Mouse (Mus musculus) right cerebral cortex, adult 18-20 months (tissue): Measurements from ENCODE around the gene Myh11.
"Not testable (repeated sequence)": the region's sequence is repeated elsewhere in the genome, so short reads cannot be mapped to it uniquely, and the experiment has no call there.

ENCODE experiments used
- DNase-seq: peaks from one replicate; pipeline ENCODE4 v3.0.0; 2022; ENCODE audit warnings: mixed read lengths

Myh11 gene

DNA sequence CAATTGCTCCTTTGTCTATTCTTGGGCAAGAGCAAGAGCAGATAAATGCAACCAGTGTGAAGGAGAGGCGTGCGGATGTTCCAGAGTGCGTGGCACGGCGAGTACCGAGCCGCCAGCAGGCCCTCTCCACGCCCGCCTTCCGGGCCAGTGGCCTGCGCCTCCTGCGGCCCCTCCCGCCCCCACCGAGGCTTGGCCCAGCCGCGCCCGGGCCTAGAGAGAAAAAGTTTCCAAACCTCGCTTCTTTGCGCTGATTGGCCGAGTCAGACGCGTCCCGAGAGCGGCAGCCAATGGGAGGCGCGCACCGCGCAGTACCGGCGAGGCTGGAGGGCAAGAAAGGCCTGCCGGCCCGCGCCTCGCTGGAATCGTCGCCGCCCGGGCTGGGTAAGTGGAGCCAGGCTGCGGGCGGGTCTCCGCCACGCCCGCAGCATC, 128.2 kb downstream of the Myh11 start, which contains the start of the genes Nde1 and Marf1:
Gene Nde1 (plus strand): TSS at position 288 of the 429 bp plus-strand sequence.
Gene Marf1 (minus strand): TSS at position 364 of the 429 bp plus-strand sequence.
- DNase-seq = peak; percentile 86

DNA sequence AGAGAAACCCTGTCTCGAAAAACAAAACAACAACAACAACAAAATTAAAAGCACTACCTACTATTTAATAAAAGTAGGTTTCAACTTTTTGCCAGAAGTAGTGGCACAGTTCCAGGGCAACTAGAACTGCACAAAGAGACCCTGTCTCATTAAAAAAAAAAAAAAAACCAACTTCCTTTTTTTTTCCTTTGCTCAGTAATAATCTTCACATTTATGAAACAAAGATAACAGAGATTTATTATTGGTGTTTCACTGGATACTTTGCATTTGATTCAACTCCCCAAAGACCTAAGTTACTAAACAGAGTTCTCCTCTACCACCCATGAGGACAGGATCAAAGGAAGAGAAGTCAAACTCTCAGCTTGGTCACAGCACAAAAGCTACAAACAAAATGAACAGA, 130.2 kb downstream of the Myh11 start:
- no peak for DNase-seq

DNA sequence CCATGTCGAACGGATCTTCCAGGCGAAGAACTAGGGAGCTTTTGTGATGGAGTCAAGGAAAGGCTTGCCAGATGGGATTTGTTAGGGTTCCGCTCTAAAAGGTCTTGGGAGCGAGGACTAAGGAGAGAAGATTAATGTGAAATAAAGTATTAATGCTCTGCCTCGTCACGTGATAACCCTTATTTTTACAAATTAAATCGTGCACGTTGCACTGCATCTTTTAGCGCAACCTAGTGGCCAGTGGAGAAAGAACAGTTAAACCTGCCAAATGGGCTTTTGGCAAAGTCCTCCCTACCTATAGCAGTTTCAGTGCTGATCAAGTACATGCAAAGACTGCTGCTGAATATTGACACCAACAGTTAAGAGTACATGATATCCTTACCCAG, 131.4 kb downstream of the Myh11 start:
- DNase-seq = peak; percentile 75

GRCm38 (mm10) chr16:14158936-14159745, 132.0 kb downstream of the Myh11 start:
- peak; percentile 99 for DNase-seq

- no peak for DNase-seq
Measured at GRCm38 (mm10) chr16:14158536-14158935, 132.6 kb downstream of the Myh11 start.

GRCm38 (mm10) chr16:14156312-14156711, 134.9 kb downstream of the Myh11 start:
- no peak for DNase-seq

- DNase-seq = not testable (repeated sequence)
Measured at GRCm38 (mm10) chr16:14155638-14156037, 135.5 kb downstream of the Myh11 start.

DNA sequence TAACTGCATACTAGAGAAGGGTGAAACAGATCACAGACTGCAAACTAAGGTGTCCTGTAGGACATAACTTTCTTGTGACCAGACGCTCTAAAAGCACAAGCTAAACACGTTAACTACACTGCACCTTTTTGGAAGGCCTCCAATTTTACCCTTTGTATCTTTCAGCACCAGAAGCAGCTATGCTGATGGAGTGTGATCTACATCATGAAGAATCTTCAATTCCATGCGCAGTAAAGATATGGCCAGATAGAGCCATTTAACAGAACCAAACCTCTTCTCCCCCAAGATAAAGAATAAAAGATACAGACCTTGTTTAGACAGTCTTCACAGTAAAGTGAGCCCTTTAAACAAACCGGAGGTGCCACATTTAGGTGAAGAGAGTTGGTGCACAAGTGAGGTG, 139.5 kb downstream of the Myh11 start:
- DNase-seq = no peak

DNA sequence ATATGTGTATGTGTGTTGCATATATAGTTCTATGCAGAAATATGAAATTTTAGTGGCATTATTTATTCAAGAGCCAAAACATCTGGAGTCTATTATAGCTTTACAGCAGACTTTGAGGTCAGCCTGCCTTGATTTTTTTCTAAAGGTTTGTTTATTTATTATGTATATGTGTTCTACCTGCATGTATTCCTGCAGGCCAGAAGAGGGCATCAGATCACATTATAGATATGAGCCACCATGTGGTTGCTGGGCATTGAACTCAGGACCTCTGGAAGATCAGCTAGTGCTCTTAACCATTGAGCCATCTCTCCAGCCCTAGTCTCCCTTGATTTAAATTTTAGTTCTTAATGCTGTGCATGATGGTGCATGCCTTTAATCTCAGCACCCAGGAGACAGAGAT, 143.5 kb downstream of the Myh11 start:
- no peak for DNase-seq
